Mouse (Mus musculus) frontal cortex, adult 2 months (tissue): Measurements from ENCODE around the gene Gna11. TPM values are rescaled to one million over a fixed set of nuclear protein-coding genes. Genes with fewer than 3 reads are reported as not detected.

Source experiments
- DNase-seq, 2 experiments: peaks; one replicate each; pipeline ENCODE4 v3.0.0; 2022; ENCODE audit warnings: low spot score in 1 of 2; ENCODE audit errors: extremely low spot score in 1 of 2
- polyA plus RNA-seq: library from polyadenylated mRNA; depleted of rRNA; stranded (reverse); fragments of >200 nt; gene quantifications from 2 replicates; pipeline ENCODE4 v1.2.3, GENCODE M21; 2012

Gna11 gene
- polyA plus RNA-seq, 1 experiment, result 147 TPM

GRCm38 (mm10) chr10:81568381-81569191, 23.6 kb upstream of the Gna11 start:
- DNase-seq, result no peak

- DNase-seq, result no peak
Measured at GRCm38 (mm10) chr10:81565257-81566228, 20.6 kb upstream of the Gna11 start.

GRCm38 (mm10) chr10:81564734-81565133, 19.7 kb upstream of the Gna11 start:
- DNase-seq, result peak in 1 of 2 experiments; percentile 74

GRCm38 (mm10) chr10:81564216-81564615, 19.2 kb upstream of the Gna11 start:
- DNase-seq, result no peak

- no peak for DNase-seq
Measured at GRCm38 (mm10) chr10:81563481-81563880, 18.5 kb upstream of the Gna11 start.

GRCm38 (mm10) chr10:81562411-81562810, 17.4 kb upstream of the Gna11 start:
- no peak for DNase-seq

GRCm38 (mm10) chr10:81560719-81561459, 15.9 kb upstream of the Gna11 start:
- DNase-seq, result no peak

- DNase-seq, result peak in 1 of 2 experiments; percentile 83
Measured at GRCm38 (mm10) chr10:81559627-81560539, 14.9 kb upstream of the Gna11 start.

- DNase-seq, result peak in 1 of 2 experiments; percentile 75
Measured at GRCm38 (mm10) chr10:81559163-81559626, 14.2 kb upstream of the Gna11 start, which contains the start of gene Aes. Gene Aes, plus strand, starts transcription at chr10:81559488.

GRCm38 (mm10) chr10:81557491-81557890, 12.5 kb upstream of the Gna11 start:
- no peak for DNase-seq

- DNase-seq, result no peak
Measured at GRCm38 (mm10) chr10:81556282-81556681, 11.3 kb upstream of the Gna11 start.

GRCm38 (mm10) chr10:81553807-81554755, 9.1 kb upstream of the Gna11 start:
- no peak for DNase-seq

GRCm38 (mm10) chr10:81553232-81553631, 8.2 kb upstream of the Gna11 start:
- no peak for DNase-seq

- peak; percentile 76 to 91 for DNase-seq
Measured at GRCm38 (mm10) chr10:81551597-81552102, 6.7 kb upstream of the Gna11 start.

- DNase-seq, result peak in 1 of 2 experiments; percentile 53
Measured at GRCm38 (mm10) chr10:81550257-81550656, 5.3 kb upstream of the Gna11 start.

GRCm38 (mm10) chr10:81548944-81549343, 4.0 kb upstream of the Gna11 start:
- no peak for DNase-seq

GRCm38 (mm10) chr10:81546788-81547571, 2.0 kb upstream of the Gna11 start:
- DNase-seq, result no peak
